Mouse (Mus musculus) small intestine, adult 2 months (tissue): ENCODE measurements at regions not wholly inside any gene's neighbourhood (a gene's known extent, or its start where the extent isn't known, plus 50 kb on each side); places are given as distances from the start of the nearest gene placed in this dataset.

Source experiments
- CTCF ChIP-seq: fragments of 200-500 bp; IDR thresholded peaks from 2 replicates; pipeline ENCODE4 v1.5.1; 2012; ENCODE audit warnings: low read depth, mild to moderate bottlenecking, control low read depth, inconsistent platforms, low read length, moderate library complexity, mixed read lengths; ENCODE audit not compliant: insufficient replicate concordance, insufficient read length; ENCODE audit errors: extremely low read depth
- POLR2A ChIP-seq: fragments of 200-500 bp; IDR thresholded peaks from 2 replicates; pipeline ENCODE4 v1.6.1; 2012; ENCODE audit warnings: low read depth, mild to moderate bottlenecking, control low read depth, inconsistent platforms, low read length, moderate library complexity

GRCm38 (mm10) chr17:83283328-83283727, 67.4 kb upstream of the Eml4 start:
- no peak for TF ChIP-seq CTCF
- no peak for TF ChIP-seq POLR2A
